Mouse (Mus musculus) liver, embryonic 11.5 days (tissue): ENCODE results near the gene Fbxl18. TPM values are rescaled to one million over a fixed set of nuclear protein-coding genes. Genes with fewer than 3 reads are reported as not detected.

Experiments
- ATAC-seq: fragments of 200-750 bp; cut with Nextera tagmentation; replicated peaks from 2 replicates; pipeline ENCODE4 v1.8.0; 2017; ENCODE audit warnings: moderate number of reproducible peaks, mild to moderate bottlenecking, moderate TSS enrichment, moderate library complexity; ENCODE audit not compliant: low FRiP score
- DNase-seq: peaks from one replicate; pipeline ENCODE4 v3.0.0-alpha.2; 2017; ENCODE audit warnings: low spot score
- H3K27ac ChIP-seq: fragments of 300-500 bp; sonication (generic); 2 replicates; pipeline ENCODE4 v1.5.1; 2014; ENCODE audit warnings: mild to moderate bottlenecking, low read depth, low read length, control low read depth
- H3K27me3 ChIP-seq: fragments of 300-500 bp; sonication (generic); replicated peaks from 2 replicates; pipeline ENCODE4 v1.6.1; 2014; ENCODE audit warnings: low read length, mixed read lengths; ENCODE audit not compliant: control insufficient read depth, insufficient read depth
- H3K36me3 ChIP-seq: fragments of 300-500 bp; sonication (generic); 2 replicates; pipeline ENCODE4 v1.6.1; 2014; ENCODE audit warnings: mild to moderate bottlenecking, low read length, moderate library complexity, mixed read lengths; ENCODE audit not compliant: control insufficient read depth, insufficient read depth
- H3K4me1 ChIP-seq: fragments of 300-500 bp; sonication (generic); replicated peaks from 2 replicates; pipeline ENCODE4 v1.6.1; 2014; ENCODE audit warnings: low read length, mixed read lengths; ENCODE audit not compliant: control insufficient read depth, insufficient read depth
- H3K4me2 ChIP-seq: fragments of 300-500 bp; sonication (generic); 2 replicates; pipeline ENCODE4 v1.6.1; 2014; ENCODE audit warnings: mild to moderate bottlenecking, control low read depth, moderate library complexity
- H3K4me3 ChIP-seq: fragments of 300-500 bp; sonication (generic); 2 replicates; pipeline ENCODE4 v1.5.1; 2014; ENCODE audit warnings: low read depth, low read length, control low read depth
- H3K9ac ChIP-seq: fragments of 300-500 bp; sonication (generic); 2 replicates; pipeline ENCODE4 v1.6.1; 2014; ENCODE audit warnings: low read depth, low read length, control low read depth
- H3K9me3 ChIP-seq: fragments of 300-500 bp; sonication (generic); 2 replicates; pipeline ENCODE4 v1.6.1; 2016; ENCODE audit warnings: low read length, inconsistent platforms, mixed read lengths; ENCODE audit not compliant: control insufficient read depth
- WGBS: fragments of 180-500 bp; shearing (Covaris S2); extraction: QIAGEN DNeasy Blood & Tissue Kit; methylation state at CpG from one replicate; pipeline ENCODE4 v1.1.7; 2014; 5-methylcytosine and 5-hydroxymethylcytosine counted together
- polyA plus RNA-seq: library from polyadenylated mRNA; unstranded; fragments of >200 nt; fragmentation: Nextera tagmentation; extraction: Ambion mirVana; gene quantifications from 2 replicates; pipeline ENCODE4 v1.2.1, GENCODE M21; 2014

Fbxl18 gene
- polyA plus RNA-seq, 1 experiment from 2014 or later, result 6.7 TPM

DNA sequence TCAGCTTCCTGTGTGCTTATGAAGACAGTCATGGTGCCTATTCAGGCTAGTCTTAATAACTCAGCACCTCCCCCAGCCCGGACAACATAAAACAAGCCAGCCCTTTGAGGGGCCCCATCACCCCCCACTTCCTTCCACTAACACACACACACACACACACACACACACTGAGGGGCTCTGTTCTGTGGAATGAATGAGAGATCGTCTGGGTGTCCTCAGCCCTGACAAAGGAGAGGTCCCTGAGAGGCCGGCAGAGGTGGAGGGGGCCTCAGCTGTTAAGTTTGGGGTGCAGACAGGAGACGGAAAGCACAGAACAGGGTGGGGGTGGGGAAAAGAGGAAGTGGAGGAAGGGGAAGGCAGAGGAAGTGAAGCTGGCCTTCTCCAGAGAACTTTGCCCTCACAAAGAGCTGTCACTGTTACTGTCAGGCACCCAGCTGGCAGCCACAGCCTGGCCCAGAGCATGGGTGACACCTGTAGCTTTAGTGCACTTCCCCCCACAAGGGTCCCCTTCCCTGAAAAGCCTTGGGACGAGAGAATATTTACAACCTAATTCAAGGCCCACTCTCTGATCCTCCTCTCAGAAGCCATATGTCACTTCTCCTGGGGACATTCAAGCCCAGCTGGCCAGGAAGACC, 13.8 kb upstream of the Fbxl18 start:
- Histone ChIP-seq H3K4me1 (peaks cover 51% of the 10 kb centered on the region), H3K9ac (peak overlapping the region; percentile 61), H3K4me3 (peak overlapping the region; percentile 6; the same call in 1 of the 2 replicates), H3K9me3 (no peaks in the 10 kb centered on the region), H3K36me3 (peaks cover 15% of the 10 kb centered on the region), H3K27ac (peak overlapping the region; percentile 92), H3K27me3 (no peaks in the 10 kb centered on the region), H3K4me2 (peak overlapping the region; percentile 91)
- DNase-seq (peak; percentile 41), ATAC-seq (no peak)
- WGBS, result 23% methylated on average over 5 of the region's 5 CpGs

DNA sequence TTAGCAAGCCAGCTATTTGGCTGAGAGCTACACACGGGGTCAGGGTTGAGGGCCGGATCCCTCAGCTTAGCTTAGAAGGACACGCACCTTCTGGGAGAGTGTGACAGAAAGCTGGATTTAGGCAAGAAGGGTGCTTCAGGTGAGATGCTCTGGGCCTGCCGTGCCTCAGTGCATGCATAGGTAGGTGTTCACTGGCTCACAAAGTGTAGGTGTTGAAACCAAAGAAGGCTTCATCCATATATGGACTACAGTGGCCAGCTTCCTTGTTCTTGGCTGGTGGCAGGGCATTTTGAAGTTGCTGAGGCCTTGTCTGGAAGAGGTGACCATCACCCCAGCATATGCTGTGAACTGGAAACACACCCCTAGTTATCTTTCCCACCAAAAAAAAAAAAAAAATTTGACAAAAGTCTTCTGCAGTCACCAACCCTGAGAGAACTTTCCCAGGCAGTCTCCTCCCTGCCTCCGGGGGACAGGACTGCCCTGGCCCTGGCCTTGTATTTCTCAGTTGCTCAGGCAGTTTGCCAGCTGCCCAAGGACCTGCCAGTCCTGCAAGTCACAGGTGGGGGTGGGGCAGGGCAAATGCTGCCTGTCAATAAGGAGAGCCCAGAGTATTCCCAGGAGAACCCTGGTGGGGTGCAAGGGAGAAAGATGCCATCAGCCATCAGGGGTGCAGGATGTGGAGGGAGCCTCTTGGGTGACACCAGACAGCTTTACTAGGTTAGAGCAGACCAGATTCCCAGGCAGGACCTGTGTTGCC, 12.8 kb upstream of the Fbxl18 start:
- 71% methylated on average over 5 of the region's 5 CpGs for WGBS
- Histone ChIP-seq H3K9ac (peak overlapping the region; percentile 100), H3K36me3 (peaks cover 22% of the 10 kb centered on the region), H3K4me1 (peaks cover 51% of the 10 kb centered on the region), H3K4me3 (peak overlapping the region; percentile 100; the same call in 1 of the 2 replicates), H3K27ac (peak overlapping the region; percentile 100), H3K9me3 (no peaks in the 10 kb centered on the region), H3K4me2 (peak overlapping the region; percentile 91), H3K27me3 (no peaks in the 10 kb centered on the region)
- ATAC-seq, result no peak
- DNase-seq, result peak; percentile 40

- Histone ChIP-seq H3K27ac (peak overlapping the region; percentile 100), H3K4me1 (peaks cover 47% of the 10 kb centered on the region), H3K4me3 (peak overlapping the region; percentile 100), H3K4me2 (peak overlapping the region; percentile 91), H3K9ac (peak overlapping the region; percentile 100), H3K27me3 (no peaks in the 10 kb centered on the region), H3K36me3 (peaks cover 30% of the 10 kb centered on the region), H3K9me3 (no peaks in the 10 kb centered on the region)
- peak; percentile 61 for DNase-seq
- ATAC-seq, result no peak
- 40% methylated on average over 14 of the region's 14 CpGs for WGBS
These were observed 12.0 kb upstream of the Fbxl18 start for GRCm38 (mm10) chr5:142907048-142907802.

- DNase-seq (peak; percentile 96), ATAC-seq (peak; percentile 72)
- H3K4me3 ChIP-seq, result peak within 1 kb of the TSS; percentile 100
- H3K27me3 ChIP-seq, result no peaks in the 10 kb centered on the region
- H3K9me3 ChIP-seq, result no peaks in the 10 kb centered on the region
- H3K36me3 ChIP-seq, result peaks cover 33% of the 10 kb centered on the region
- WGBS, result 1% methylated on average over 40 of the region's 41 CpGs
- peak within 1 kb of the TSS; percentile 100 for H3K27ac ChIP-seq
- H3K9ac ChIP-seq, result peak within 1 kb of the TSS; percentile 100
- peaks cover 47% of the 10 kb centered on the region for H3K4me1 ChIP-seq
- peak within 1 kb of the TSS; percentile 91 for H3K4me2 ChIP-seq
These were observed 11.4 kb upstream of the Fbxl18 start, which contains the start of gene Actb for GRCm38 (mm10) chr5:142906532-142907047. Actb (minus strand) TSS chr5:142906754.

DNA sequence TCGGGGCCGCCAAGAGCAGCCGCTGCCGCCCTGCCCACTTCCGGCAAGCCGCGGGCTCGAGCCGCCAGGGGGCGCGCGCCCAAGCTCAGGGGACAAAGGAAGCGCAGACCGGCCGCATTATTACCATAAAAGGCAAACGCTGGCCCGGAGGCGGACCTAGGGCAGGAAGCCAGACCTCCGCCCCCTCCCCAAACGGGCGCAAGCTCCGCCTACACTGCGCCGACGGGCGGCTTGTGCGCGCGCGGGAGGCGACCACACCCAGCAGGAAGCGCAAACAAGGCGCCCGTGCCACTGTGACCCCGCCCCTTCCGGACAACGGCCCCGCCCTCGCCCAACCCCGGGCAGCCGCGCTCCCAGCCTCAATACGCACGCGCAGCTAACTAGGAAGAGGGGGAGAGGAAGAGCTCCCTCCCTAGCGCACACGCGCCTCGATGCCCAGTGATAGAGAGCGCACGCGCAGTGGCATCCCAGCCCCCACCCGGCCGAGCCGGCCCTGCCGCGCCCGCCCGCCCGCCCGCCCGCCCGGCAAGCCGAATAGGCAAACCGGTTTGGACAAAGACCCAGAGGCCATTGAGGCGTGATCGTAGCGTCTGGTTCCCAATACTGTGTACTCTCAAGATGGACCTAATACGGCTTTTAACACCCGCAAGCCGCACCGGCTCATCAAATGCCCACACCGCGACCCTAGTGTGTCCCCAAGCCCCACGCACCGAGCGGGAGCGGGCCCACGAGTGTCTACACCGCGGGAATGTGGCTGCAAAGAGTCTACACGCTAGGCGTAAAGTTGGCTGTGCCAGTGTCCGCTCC, 10.7 kb upstream of the Fbxl18 start:
- H3K9me3 ChIP-seq, result no peaks in the 10 kb centered on the region
- H3K27ac ChIP-seq, result peak overlapping the region; percentile 100
- H3K4me1 ChIP-seq, result peaks cover 47% of the 10 kb centered on the region
- DNase-seq (peak; percentile 100), ATAC-seq (peak; percentile 87)
- under 1% methylated on average over 84 of the region's 84 CpGs for WGBS
- peak overlapping the region; percentile 100 for H3K9ac ChIP-seq
- peak overlapping the region; percentile 100 for H3K4me3 ChIP-seq
- H3K36me3 ChIP-seq, result peaks cover 38% of the 10 kb centered on the region
- H3K27me3 ChIP-seq, result no peaks in the 10 kb centered on the region
- peak overlapping the region; percentile 91 for H3K4me2 ChIP-seq

DNA sequence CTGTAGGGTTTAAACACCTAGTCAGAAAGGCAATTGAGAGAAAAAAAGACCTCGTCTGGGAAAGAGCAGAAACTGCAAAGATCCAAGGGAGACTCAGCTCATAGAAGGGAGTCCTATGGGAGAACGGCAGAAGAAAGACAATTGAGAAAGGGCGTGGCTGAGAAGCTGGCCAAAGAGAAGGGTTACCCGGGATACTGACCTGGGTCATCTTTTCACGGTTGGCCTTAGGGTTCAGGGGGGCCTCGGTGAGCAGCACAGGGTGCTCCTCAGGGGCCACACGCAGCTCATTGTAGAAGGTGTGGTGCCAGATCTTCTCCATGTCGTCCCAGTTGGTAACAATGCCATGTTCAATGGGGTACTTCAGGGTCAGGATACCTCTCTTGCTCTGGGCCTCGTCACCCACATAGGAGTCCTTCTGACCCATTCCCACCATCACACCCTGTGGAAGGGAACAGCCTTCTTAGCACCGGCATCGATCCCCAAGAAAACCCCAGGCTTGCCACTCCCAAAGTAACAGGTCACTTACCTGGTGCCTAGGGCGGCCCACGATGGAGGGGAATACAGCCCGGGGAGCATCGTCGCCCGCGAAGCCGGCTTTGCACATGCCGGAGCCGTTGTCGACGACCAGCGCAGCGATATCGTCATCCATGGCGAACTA, 9.9 kb upstream of the Fbxl18 start:
- DNase-seq, result no peak
- WGBS, result 4% methylated on average over 27 of the region's 27 CpGs
- no peaks in the 10 kb centered on the region for H3K9me3 ChIP-seq
- no peak for ATAC-seq
- peaks cover 44% of the 10 kb centered on the region for H3K36me3 ChIP-seq
- peak overlapping the region; percentile 100 for H3K9ac ChIP-seq
- H3K4me1 ChIP-seq, result peaks cover 45% of the 10 kb centered on the region
- peak overlapping the region; percentile 100 for H3K4me3 ChIP-seq
- H3K27me3 ChIP-seq, result no peaks in the 10 kb centered on the region
- peak overlapping the region; percentile 100 for H3K27ac ChIP-seq
- H3K4me2 ChIP-seq, result peak overlapping the region; percentile 87

- DNase-seq (no peak), ATAC-seq (no peak)
- WGBS, result 80% methylated on average over 19 of the region's 19 CpGs
- H3K27ac ChIP-seq, result peak overlapping the region; percentile 100
- no peaks in the 10 kb centered on the region for H3K27me3 ChIP-seq
- H3K36me3 ChIP-seq, result peaks cover 44% of the 10 kb centered on the region
- H3K4me3 ChIP-seq, result peak overlapping the region; percentile 100
- peak overlapping the region; percentile 87 for H3K4me2 ChIP-seq
- H3K9ac ChIP-seq, result peak overlapping the region; percentile 100
- H3K4me1 ChIP-seq, result peaks cover 37% of the 10 kb centered on the region
- H3K9me3 ChIP-seq, result no peaks in the 10 kb centered on the region
These were observed 9.2 kb upstream of the Fbxl18 start for GRCm38 (mm10) chr5:142904208-142905037.
